ENCODE assay signal across 10 mouse cellular contexts in the genomic region with DNA sequence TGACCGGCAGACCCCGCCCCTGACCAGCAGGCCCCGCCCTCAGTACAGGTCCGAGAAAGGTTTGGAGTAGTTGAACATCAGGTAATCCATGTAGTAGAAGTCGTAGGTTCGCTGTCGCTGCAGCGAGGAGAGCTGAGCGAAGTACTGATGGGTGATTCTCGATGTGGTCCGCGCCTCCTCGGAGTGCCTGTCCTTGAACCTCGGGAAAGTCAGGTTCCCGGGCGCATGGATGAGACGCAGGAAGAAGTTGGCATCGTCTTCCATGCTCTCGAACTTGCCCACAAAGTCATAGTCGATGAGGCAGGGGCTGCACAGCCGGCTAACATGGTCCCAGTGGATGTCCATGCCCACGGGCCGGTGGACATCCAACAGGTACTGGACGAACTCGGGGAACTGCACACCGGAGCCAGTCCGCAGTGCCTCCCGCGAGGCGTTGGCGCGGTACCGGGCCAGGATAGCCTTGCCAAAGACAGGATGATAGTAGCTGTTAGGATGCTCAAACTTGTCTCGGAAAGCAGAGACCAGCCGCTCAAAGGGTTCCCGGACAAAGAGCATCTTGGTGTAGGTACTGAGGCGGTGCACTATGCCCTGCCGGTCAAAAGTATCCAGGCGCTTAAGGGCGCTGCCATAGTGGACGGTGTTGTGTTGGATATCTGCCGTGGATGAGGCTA. TPM values are rescaled to one million over a fixed set of nuclear protein-coding genes. Genes with fewer than 3 reads are reported as not detected.
A peak's percentile ranks its signal among the peaks of the same experiment; 100 is the strongest.
DNase-seq lines count a peak whose midpoint lies in the region; ATAC-seq and TF ChIP-seq lines count a peak whose summit lies in the region.
"Had no signal": no experiment of that assay in that cellular context is flagged by ENCODE, and none has a peak within 500 bp of the region (broad histone marks: within the 10 kb centered on the region; RNA-seq: fewer than 3 reads in every experiment).

No protein-coding gene starts in this region.

- H3K36me3 ChIP-seq in testis, adult 2 months (ENCODE audit: control insufficient read depth, insufficient read depth, low read length) = no peaks in the 10 kb centered on the region
- H3K36me3 ChIP-seq in limb, embryonic 12.5 days = no peaks in the 10 kb centered on the region

- WGBS in limb, embryonic 12.5 days = 14% methylated on average over 42 of the region's 42 CpGs

- no peaks in the 10 kb centered on the region for H3K9me3 ChIP-seq in limb, embryonic 12.5 days

- intact Hi-C loops in left cerebral cortex, postnatal 25 days (cut with DNase I) = loop anchor here (5.0 kb wide), 3 partner anchors 327 to 592 kb away; no protein-coding TSS in a partner anchor

- peaks cover 6% of the 10 kb centered on the region; the same call in 1 of the 2 replicates for H3K4me1 ChIP-seq in testis, adult 2 months (ENCODE audit: control insufficient read depth, insufficient read depth, low read length)
- H3K4me1 ChIP-seq in limb, embryonic 12.5 days (replicated peaks) = peaks cover 3% of the 10 kb centered on the region; the same call in 1 of the 2 replicates

- no peak for TF ChIP-seq CTCF in testis, adult 2 months (IDR thresholded peaks at IDR 0.05; ENCODE audit: control insufficient read depth, insufficient read depth, insufficient replicate concordance, low read depth, low read length)

- DNase-seq in cerebellum, postnatal 25 days = peak; percentile 33 to 36
- DNase-seq in cerebellum, adult 18-20 months = no peak
- no peak for DNase-seq in testis, postnatal 14 days (ENCODE audit: low spot score)
- no peak for DNase-seq in MN1 (ENCODE audit: low spot score)
- DNase-seq in left cerebral cortex, postnatal 25 days (ENCODE audit: low spot score in 2 of 2) = no peak
- no peak for DNase-seq in spleen, adult 18-20 months

- no peaks in the 10 kb centered on the region for H3K27me3 ChIP-seq in testis, adult 2 months (ENCODE audit: control insufficient read depth, insufficient read depth, low read length)
- peaks cover 49% of the 10 kb centered on the region for H3K27me3 ChIP-seq in limb, embryonic 12.5 days

- H3K9ac ChIP-seq in limb, embryonic 12.5 days (replicated peaks) = 0 out of 2 replicates have a peak overlapping the region, but pooled peaks have one; percentile 14

- no peak for ATAC-seq in limb, embryonic 12.5 days (ENCODE audit: insufficient number of reproducible peaks, insufficient read depth, low FRiP score, low TSS enrichment, low read depth)

- no peak; the same call in 1 of the 2 replicates for TF ChIP-seq POLR2A in testis, adult 2 months (IDR thresholded peaks at IDR 0.05; ENCODE audit: control insufficient read depth, low read depth, low read length)

- H3K4me3 ChIP-seq in testis, adult 2 months (ENCODE audit: control insufficient read depth, low read depth, low read length) = peak overlapping the region; percentile 39; the same call in 1 of the 2 replicates
- peak overlapping the region; percentile 29 for H3K4me3 ChIP-seq in limb, embryonic 12.5 days (replicated peaks)

- peak overlapping the region; percentile 53 for H3K4me2 ChIP-seq in limb, embryonic 12.5 days

- no peak overlapping the region for H3K27ac ChIP-seq in testis, adult 2 months (ENCODE audit: control insufficient read depth, insufficient read depth, low read depth, low read length)
- H3K27ac ChIP-seq in limb, embryonic 12.5 days = no peak overlapping the region

RNA-seq across cellular contexts. Expression of gene Kctd15, which starts 18.7 kb away (rescaled TPM):
- 2.6 and 3.3 TPM in 2 replicates for polyA plus RNA-seq in testis, adult 2 months (2012; rRNA removed)
- polyA plus RNA-seq in limb, embryonic 12.5 days (2016; fragmentation: Nextera tagmentation; extraction: Ambion mirVana) = 63.8 and 66.6 TPM in 2 replicates
- total RNA-seq in left cerebral cortex, postnatal 25 days (2021) = 10 to 100 TPM; 14.6 TPM
- total RNA-seq: common myeloid progenitor, adult 5-6 weeks; granulocyte monocyte progenitor cell, adult 5-6 weeks had no signal

Comparison
In these comparisons a context has a peak if more than half of its experiments do, and no peak if none do; other contexts are left out.
1. DNase-seq: peak in cerebellum, postnatal 25 days (2 of 2); none in cerebellum, adult 18-20 months (0 of 2), testis, postnatal 14 days (single experiment), MN1 (single experiment), left cerebral cortex, postnatal 25 days (0 of 2) and spleen, adult 18-20 months (0 of 2).
2. RNA of gene Kctd15, which starts 18.7 kb away (polyA plus RNA-seq): 63.8 to 66.6 TPM in limb, embryonic 12.5 days; 2.6 to 3.3 TPM in testis, adult 2 months; every median in the first group is over 10 times any median in the second.